Mouse (Mus musculus) megakaryocyte, embryonic 14.5 days (primary cell): ENCODE results near the gene Cobl.

Source experiments
- FLI1 ChIP-seq: IDR thresholded peaks from 2 replicates; pipeline ENCODE4 v1.6.1; 2012; ENCODE audit warnings: low read length, inconsistent platforms, mixed read lengths
- GATA1 ChIP-seq: IDR thresholded peaks from 3 replicates; pipeline ENCODE4 v1.6.1; 2012; ENCODE audit warnings: mixed read lengths, low read length, inconsistent platforms, borderline replicate concordance

- TF ChIP-seq FLI1: no peak
- TF ChIP-seq GATA1: no peak
These were observed 2.5 kb upstream of the Cobl start for GRCm38 (mm10) chr11:12467217-12467616.
